Mouse (Mus musculus) CH12.LX (cell line): ENCODE measurements around the gene Pcbp4. TPM values are rescaled to one million over a fixed set of nuclear protein-coding genes. Genes with fewer than 3 reads are reported as not detected.

ENCODE experiments used
- DNase-seq: peaks from one replicate; pipeline ENCODE4 v3.0.0-alpha.2; 2013; ENCODE audit errors: extremely low read depth
- H3K27ac ChIP-seq: 2 replicates; pipeline ENCODE4 v1.5.1; 2012; ENCODE audit warnings: low read depth, mild to moderate bottlenecking, control low read depth, moderate library complexity; ENCODE audit not compliant: insufficient read depth
- H3K27me3 ChIP-seq: replicated peaks from 2 replicates; pipeline ENCODE3; 2012; ENCODE audit warnings: inconsistent platforms
- H3K36me3 ChIP-seq, 2 experiments: replicated peaks in 1 of 2; 2 replicates each; pipeline versions ENCODE3 to v1.6.1; 2012; ENCODE audit warnings: inconsistent platforms in 1 of 2, low read length in 1 of 2, mild to moderate bottlenecking in 1 of 2, mixed read lengths in 1 of 2, moderate library complexity in 1 of 2; ENCODE audit not compliant: control insufficient read depth in 1 of 2, insufficient read depth in 1 of 2
- H3K4me1 ChIP-seq, 2 experiments: 2 replicates each; pipeline ENCODE4 v1.6.1; 2012; ENCODE audit warnings: inconsistent platforms in 1 of 2, moderate library complexity in 1 of 2; ENCODE audit not compliant: insufficient read depth in 2 of 2, control insufficient read depth in 1 of 2
- H3K4me2 ChIP-seq: 2 replicates; pipeline ENCODE4 v1.6.1; 2012; ENCODE audit warnings: low read depth, mild to moderate bottlenecking, control low read depth; ENCODE audit not compliant: poor library complexity, insufficient read depth, severe bottlenecking
- H3K4me3 ChIP-seq, 3 experiments: fragments of 150-350 bp in 1 of 3; sonication (generic) in 1 of 3; replicated peaks in 1 of 3; 2 replicates each; pipeline versions ENCODE3 to v1.5.1; 2011 to 2012; ENCODE audit warnings: low read depth in 2 of 3, low read length in 2 of 3, mild to moderate bottlenecking in 2 of 3, moderate library complexity in 2 of 3, control low read depth in 1 of 3, improper control_type of control experiment in 1 of 3, inconsistent platforms in 1 of 3, mixed read lengths in 1 of 3; ENCODE audit not compliant: poor library complexity in 1 of 3
- H3K79me2 ChIP-seq: replicated peaks from 2 replicates; pipeline ENCODE4 v1.6.1; 2012; ENCODE audit warnings: mild to moderate bottlenecking, moderate library complexity; ENCODE audit not compliant: control insufficient read depth, poor library complexity, insufficient read depth, severe bottlenecking; ENCODE audit errors: extremely low read depth
- H3K9ac ChIP-seq: 2 replicates; pipeline ENCODE4 v1.6.1; 2012; ENCODE audit warnings: low read depth, mild to moderate bottlenecking, control low read depth, moderate library complexity; ENCODE audit not compliant: insufficient read depth
- H3K9me3 ChIP-seq: replicated peaks from 2 replicates; pipeline ENCODE3; 2012; ENCODE audit warnings: low read length, inconsistent platforms, mixed read lengths
- CHD1 ChIP-seq: IDR thresholded peaks from 2 replicates; pipeline ENCODE4 v1.6.1; 2012; ENCODE audit warnings: low read depth, low read length, improper control_type of control experiment, inconsistent platforms
- E2F4 ChIP-seq: IDR thresholded peaks from 2 replicates; pipeline ENCODE4 v1.6.1; 2011; ENCODE audit warnings: low read depth, low read length, improper control_type of control experiment; ENCODE audit not compliant: insufficient replicate concordance
- ETS1 ChIP-seq: conservative IDR thresholded peaks from 2 replicates; pipeline ENCODE4 v1.6.1; 2012; ENCODE audit warnings: low read depth, mild to moderate bottlenecking, inconsistent platforms, low read length, improper control_type of control experiment, moderate library complexity
- HCFC1 ChIP-seq: IDR thresholded peaks from 2 replicates; pipeline ENCODE4 v1.6.1; 2012; ENCODE audit warnings: low read depth, mild to moderate bottlenecking, inconsistent platforms, low read length, improper control_type of control experiment
- MYC ChIP-seq: IDR thresholded peaks from 2 replicates; pipeline ENCODE4 v1.6.1; 2011; ENCODE audit warnings: low read depth, mild to moderate bottlenecking, improper control_type of control experiment, low read length
- POLR2AphosphoS2 ChIP-seq: IDR thresholded peaks from 2 replicates; pipeline ENCODE4 v1.6.1; 2011; ENCODE audit warnings: low read depth, low read length, improper control_type of control experiment
- USF2 ChIP-seq: conservative IDR thresholded peaks from 2 replicates; pipeline ENCODE4 v1.6.1; 2011; ENCODE audit warnings: low read depth, low read length, improper control_type of control experiment
- ZC3H11A ChIP-seq: IDR thresholded peaks from 2 replicates; pipeline ENCODE4 v1.6.1; 2012; ENCODE audit warnings: low read depth, mild to moderate bottlenecking, inconsistent platforms, low read length, improper control_type of control experiment
- dilution Hi-C: fragments of 300-500 bp; cut with MboI; formaldehyde crosslinking; loops from 2 replicates; pipeline ENCODE4 v1.14.3; 2020; ENCODE audit warnings: low sequenced_read_pairs; ENCODE audit not compliant: extremely low pct_unique_long_range_greater_than_20kb, extremely low pct_ligation_motif_present
- in situ Hi-C: fragments of 300-500 bp; cut with MboI; formaldehyde crosslinking; loops from 3 replicates; pipeline ENCODE4 v1.14.3; 2019; ENCODE audit warnings: low sequenced_read_pairs, low pct_ligation_motif_present, low pct_unique_long_range_greater_than_20kb, mixed read lengths
- polyA plus RNA-seq: library from polyadenylated mRNA; unstranded; fragments of >175 nt; gene quantifications from 2 replicates; pipeline ENCODE4 v1.2.1, GENCODE M21; 2012; ENCODE audit warnings: low read depth; ENCODE audit not compliant: insufficient read length
- total RNA-seq, 2 experiments: library from RNA; depleted of rRNA; stranded (reverse); fragments of 300-350 nt in 1 of 2; fragments of >200 nt in 1 of 2; gene quantifications; 2 replicates each; pipeline ENCODE4 v1.2.3; 2012 to 2014

The Pcbp4 gene
- total and polyA plus RNA-seq, 3 experiments, result 44.0 to 54.2 (median 44.1) TPM

DNA sequence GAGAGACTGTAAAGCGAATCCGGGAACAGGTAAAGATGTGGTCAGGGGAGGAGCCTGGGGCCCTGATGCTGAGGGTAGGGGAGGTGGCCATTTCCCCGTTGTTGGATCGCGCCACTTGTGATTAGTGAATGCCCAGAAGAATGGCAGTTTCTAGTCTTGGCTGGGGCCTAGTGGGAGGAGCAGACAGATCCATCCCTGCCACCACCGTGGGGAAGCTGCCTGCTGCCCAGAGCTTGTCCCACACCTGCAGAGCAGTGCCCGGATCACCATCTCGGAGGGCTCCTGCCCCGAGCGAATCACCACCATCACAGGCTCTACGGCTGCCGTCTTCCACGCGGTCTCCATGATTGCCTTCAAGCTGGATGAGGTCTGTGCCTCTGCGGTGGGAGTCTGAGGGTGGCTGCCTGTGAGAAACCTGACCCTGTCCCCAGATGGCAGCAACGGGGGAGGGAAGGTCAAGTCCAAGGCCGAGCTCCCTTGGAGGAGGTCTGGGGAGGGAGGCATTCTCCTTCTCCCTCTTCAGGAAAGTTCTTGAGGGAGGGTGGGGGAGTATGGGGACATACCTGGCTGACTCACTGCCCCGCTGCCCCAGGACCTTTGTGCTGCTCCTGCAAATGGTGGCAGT, 7.4 kb downstream of the Pcbp4 start:
- in situ Hi-C loops (no loop called here), dilution Hi-C loops (no loop called here)
- H3K9me3 ChIP-seq, result peaks cover 12% of the 10 kb centered on the region
- H3K4me2 ChIP-seq, result no peak overlapping the region
- no peak overlapping the region for H3K27ac ChIP-seq
- no peak overlapping the region for H3K4me3 ChIP-seq
- TF ChIP-seq ETS1 (no peak), HCFC1 (no peak), MYC (no peak), USF2 (no peak), CHD1 (no peak), E2F4 (no peak)
- H3K36me3 ChIP-seq, result peaks cover 42 to 82% of the 10 kb centered on the region in 2 experiments
- no peak overlapping the region for H3K9ac ChIP-seq
- H3K79me2 ChIP-seq, result no peaks in the 10 kb centered on the region
- H3K4me1 ChIP-seq, result peaks cover 10 to 33% of the 10 kb centered on the region in 2 experiments
- DNase-seq, result no peak
- no peaks in the 10 kb centered on the region for H3K27me3 ChIP-seq

- dilution Hi-C loops (no loop called here), in situ Hi-C loops (no loop called here)
- Histone ChIP-seq H3K27me3 (no peaks in the 10 kb centered on the region), H3K9ac (no peak overlapping the region), H3K36me3 (peaks cover 45 to 87% of the 10 kb centered on the region in 2 experiments), H3K4me1 (peaks cover 10 to 28% of the 10 kb centered on the region in 2 experiments), H3K27ac (no peak overlapping the region), H3K9me3 (peaks cover 16% of the 10 kb centered on the region), H3K4me2 (no peak overlapping the region), H3K79me2 (no peaks in the 10 kb centered on the region), H3K4me3 (no peak overlapping the region)
- TF ChIP-seq ZC3H11A, result no peak
- DNase-seq, result no peak
Measured at GRCm38 (mm10) chr9:106461026-106461415, 7.9 kb downstream of the Pcbp4 start.

DNA sequence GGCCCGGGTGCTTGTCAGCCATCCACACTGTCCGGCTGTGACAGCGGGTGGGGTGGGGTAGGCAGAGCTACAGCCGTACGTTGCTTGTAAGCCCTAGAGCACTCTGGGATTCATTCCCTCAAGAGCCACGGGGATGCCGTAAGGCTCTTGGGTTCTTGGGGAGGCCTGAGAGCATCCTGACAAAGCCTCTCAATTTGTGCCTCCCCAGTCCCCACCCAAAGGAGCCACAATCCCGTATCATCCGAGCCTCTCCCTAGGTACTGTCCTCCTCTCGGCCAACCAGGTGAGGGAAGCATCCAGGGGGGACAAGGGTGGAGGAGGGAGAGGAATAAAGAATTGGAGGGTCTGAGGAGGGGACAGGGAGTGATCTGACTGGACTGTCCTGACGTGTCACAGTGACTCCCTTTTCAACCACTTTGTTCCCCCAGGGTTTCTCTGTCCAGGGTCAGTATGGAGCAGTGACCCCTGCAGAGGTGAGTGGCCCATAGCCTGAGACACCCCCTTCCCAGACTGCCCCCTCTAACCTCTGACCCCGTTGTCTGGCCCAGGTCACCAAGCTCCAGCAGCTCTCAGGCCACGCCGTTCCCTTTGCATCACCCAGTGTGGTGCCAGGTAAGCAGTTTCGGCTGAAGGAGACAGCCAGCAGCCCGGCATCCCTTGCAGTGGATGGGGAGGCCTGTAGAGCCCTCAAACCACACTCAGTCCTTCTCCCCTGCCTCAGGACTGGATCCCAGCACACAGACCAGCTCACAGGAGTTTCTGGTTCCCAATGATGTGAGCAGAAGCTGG, 8.7 kb downstream of the Pcbp4 start:
- no peak overlapping the region for H3K4me3 ChIP-seq
- no peaks in the 10 kb centered on the region for H3K27me3 ChIP-seq
- H3K9ac ChIP-seq, result no peak overlapping the region
- no peak for TF ChIP-seq POLR2AphosphoS2
- in situ Hi-C loops, result no loop called here
- H3K79me2 ChIP-seq, result no peaks in the 10 kb centered on the region
- dilution Hi-C loops, result no loop called here
- peaks cover 45 to 82% of the 10 kb centered on the region in 2 experiments for H3K36me3 ChIP-seq
- no peak overlapping the region for H3K27ac ChIP-seq
- DNase-seq, result no peak
- H3K4me2 ChIP-seq, result no peak overlapping the region
- H3K9me3 ChIP-seq, result peaks cover 16% of the 10 kb centered on the region
- peaks cover 3 to 20% of the 10 kb centered on the region in 2 experiments for H3K4me1 ChIP-seq
